Mouse (Mus musculus): ENCODE results near the gene Rad18. TPM values are rescaled to one million over a fixed set of nuclear protein-coding genes. Genes with fewer than 3 reads are reported as not detected.
A peak's percentile ranks its signal among the peaks of the same experiment; 100 is the strongest.
"Not testable (repeated sequence)": the region's sequence is repeated elsewhere in the genome, so short reads cannot be mapped to it uniquely, and the experiment has no call there.

Gene Rad18
- 1 to 10 TPM; 7.3 to 9.8 TPM for total RNA-seq (2021)
- long read RNA-seq, experiment 1, partial matches to known transcripts = 1 of 2 reads
- long read RNA-seq, experiment 1, other reads (novel, unspliced or antisense) = 1 of 2 reads
- long read RNA-seq, experiment 2, partial matches to known transcripts = 0 of 1 reads
- long read RNA-seq, experiment 2, other reads (novel, unspliced or antisense) = 1 of 1 reads

DNA sequence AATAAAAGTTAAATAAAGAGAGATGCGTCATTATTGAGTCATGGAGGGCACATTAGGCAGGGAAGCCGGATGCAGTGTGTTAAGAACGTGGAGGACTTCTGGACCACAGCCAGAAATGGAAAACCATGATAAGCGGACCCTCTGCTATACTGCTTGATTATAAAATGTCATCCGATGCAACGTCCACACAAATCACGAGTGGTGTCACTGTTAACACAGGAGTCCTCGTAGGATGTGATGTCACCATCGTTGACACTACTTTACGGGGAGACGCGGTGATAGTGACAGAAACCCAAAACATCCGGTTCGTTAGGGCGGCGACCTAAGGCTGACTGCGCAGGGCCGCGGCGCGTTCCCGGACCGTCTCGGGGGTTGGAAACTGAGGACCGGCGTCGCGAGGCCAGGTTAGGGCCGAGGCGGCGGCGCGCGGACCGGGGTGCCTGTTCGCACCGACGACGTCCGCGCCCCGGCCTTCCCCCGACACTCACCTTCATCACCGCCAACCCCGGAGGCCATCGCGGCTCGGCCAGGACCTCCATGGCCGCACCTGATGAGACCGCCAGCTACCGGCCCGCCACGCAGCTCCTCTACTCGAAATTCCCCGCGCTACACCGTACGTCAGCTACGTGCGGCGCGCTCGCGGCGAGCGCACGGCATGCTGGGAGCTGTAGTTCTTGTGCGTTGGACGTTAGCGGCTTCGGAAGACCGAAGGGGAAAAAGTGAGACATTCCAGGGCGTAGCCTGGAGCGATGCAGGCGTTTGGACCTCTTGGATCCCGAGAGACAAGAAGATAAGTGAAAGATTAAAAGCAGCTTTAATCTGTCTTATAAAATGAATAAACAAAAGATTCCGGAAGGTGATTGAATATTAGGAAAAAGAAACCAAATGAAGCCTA is at the start of gene Rad18:
Rad18 (minus strand) TSS at position 631 of the 895 bp plus-strand sequence.
- peak; percentile 84 to 92 for DNase-seq

DNA sequence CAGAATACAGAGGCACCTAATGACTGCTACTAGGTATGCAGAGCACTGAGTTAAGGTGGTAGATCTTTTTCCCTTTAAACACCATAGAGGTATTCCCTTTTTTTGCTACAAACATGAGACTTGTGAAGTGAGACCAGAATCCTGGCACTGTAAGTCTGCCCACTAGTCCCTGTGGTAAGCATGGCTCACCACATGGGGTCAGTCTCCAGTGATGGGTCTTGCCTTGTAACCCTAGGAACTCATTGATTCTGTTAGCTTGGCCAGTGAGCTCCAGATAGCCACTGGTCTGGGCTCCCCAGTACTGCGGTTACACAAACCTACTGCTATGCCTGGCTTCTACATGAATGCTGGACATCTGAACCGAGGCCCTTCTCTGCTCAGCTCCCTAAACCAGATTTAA is 45.8 kb upstream of the Rad18 start:
- no peak for DNase-seq

DNA sequence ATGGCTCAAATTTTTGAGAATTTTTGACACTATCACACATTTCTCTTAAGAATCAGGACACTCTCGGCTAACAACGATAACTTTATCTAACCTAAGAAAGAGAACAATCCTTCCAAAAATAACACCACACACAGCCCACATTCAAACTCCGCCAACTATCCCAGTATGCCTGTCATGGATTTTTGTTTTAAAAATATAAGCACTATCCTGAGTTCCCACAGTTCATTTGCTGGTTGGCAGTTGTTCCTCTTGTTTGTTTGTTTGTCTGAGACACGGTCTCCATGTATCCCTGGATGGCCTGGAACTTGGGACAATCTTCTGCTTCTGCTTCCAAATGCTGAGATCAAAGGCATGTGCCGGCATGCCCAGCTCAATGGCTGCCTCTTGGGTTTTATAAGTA is 45.3 kb upstream of the Rad18 start:
- DNase-seq = no peak

DNA sequence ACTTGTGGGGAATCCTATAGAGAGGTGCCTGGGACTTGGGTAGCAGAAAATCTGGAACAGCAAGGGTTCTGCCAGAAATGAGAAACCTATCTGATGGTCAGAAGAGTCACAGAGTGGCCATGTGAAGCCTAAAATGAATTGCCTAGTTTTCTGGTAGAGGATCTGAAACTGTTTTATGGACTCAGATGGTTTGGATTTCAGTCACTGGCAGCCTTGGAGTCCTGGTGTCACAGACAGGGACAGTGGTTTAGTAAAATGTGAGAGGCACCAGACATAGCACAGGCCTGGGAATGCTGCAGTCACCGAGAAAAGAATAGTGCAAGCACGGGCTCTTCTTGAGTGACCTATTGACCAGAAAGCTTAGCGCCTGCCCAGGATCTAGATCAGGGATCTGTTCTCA is 43.1 kb upstream of the Rad18 start:
- DNase-seq = no peak

DNA sequence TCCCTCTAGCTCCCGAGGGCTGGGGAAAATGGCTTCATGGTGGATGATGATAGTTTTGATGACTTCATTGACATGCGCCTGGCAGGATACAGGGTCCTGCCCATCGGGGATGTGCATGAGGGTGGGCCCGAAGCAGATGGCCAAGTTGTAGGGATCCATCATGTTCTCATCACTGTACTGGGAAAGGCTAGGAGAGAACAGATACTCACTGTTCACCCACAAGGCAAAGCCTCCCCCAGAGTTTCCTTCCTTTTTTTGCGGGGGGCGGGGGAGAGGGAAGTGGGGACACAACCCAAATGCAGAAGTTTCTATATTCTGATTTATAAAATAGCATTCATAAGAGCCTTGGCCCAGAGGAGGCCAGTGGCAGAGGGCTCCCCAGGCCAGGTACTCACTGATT is 42.4 kb upstream of the Rad18 start:
- no peak for DNase-seq

DNA sequence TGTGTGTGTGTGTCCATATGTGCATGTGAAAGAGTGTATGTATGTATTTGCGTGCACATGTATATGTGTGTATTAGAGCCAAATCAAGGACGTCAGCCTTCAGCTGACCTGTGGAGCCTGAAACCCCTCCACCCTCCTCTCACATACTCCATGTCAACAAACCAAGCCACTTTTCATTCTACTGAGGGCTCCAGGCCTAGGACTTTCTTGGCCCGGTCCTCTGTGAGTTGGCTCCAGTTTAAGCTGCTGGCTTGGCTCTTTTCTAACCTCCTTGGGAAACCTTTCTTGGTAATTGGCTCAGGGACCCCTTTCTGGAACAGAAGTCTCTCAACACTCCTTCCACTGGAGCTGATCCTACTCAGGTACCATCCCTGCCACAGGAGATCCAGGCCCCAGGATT is 40.0 kb upstream of the Rad18 start:
- DNase-seq = no peak

DNA sequence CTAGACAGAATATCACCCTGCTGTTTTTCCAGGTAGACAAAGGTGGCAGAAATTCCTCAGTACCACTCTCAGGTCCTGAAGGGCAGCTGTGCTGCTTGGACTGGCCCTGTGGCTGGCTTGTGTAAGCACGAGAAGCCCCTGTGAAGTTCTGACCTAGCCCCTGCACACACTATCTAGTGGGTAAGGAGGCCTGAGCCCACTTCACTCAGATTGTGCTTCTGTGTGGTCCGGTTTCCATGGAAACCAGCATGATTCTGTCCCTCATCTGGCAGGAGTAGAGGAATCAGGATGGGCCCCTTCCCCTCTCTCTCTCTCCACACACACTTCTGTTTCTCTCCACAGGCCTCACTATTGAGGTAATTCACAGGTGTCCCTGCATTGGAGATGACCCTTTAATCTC is 38.6 kb upstream of the Rad18 start:
- DNase-seq = no peak

DNA sequence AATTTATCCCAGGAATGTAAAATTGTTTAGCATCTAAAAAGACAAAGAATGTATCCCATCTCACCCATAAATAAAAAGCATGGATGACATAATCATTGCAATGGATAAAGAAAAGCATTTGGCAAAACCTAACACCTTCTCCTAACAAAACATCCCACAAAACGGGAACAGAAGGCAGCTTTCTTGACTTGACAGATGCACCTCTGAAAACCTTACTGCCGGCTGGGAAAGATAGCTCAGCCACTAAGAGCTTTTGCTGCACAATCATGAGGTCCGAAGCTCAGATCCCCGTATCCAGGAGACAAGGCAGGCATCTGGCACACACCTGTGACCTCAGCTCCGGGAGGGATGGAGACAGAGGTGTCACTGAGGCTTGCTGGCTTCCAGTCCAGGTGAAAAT is 37.5 kb upstream of the Rad18 start:
- no peak for DNase-seq

DNA sequence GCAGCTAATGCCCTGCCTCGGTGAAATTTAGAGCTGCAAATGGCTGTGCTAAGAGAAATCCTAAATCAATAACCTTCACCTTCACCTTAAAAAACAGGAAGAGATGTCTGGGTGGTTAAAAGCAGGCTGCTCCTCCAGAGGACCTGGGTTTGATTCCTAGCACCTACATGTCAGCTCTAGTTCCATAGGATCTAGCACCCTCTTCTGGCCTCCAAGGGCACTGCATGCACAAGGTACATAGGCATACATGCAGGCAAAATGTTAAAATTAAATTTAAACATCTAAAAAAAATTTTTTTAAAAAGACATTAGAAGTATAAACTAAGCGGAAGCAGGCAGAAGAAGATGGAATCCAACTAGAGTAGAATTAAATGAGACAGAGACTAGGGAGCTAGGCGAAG is 35.9 kb upstream of the Rad18 start:
- DNase-seq = no peak

DNA sequence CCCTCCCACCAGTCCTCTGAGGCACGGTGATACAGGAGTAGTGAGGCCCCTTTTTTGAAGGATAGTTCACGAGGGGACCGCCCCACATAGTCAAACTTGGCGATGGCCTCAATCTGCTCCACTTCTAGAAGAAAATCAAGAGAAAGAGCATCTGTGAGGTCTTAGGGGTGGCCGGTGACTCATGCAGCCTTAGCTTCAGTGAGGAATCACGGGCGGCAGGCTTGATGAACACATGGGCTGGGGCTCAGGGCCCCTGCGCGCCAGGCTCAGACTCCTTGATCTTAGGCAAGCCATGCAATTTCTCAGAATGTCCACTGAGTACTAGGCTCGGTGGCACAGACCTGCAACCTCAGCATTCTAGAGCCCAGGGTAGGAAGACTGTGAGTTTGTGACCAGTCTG is 34.9 kb upstream of the Rad18 start:
- DNase-seq = peak; percentile 74

DNA sequence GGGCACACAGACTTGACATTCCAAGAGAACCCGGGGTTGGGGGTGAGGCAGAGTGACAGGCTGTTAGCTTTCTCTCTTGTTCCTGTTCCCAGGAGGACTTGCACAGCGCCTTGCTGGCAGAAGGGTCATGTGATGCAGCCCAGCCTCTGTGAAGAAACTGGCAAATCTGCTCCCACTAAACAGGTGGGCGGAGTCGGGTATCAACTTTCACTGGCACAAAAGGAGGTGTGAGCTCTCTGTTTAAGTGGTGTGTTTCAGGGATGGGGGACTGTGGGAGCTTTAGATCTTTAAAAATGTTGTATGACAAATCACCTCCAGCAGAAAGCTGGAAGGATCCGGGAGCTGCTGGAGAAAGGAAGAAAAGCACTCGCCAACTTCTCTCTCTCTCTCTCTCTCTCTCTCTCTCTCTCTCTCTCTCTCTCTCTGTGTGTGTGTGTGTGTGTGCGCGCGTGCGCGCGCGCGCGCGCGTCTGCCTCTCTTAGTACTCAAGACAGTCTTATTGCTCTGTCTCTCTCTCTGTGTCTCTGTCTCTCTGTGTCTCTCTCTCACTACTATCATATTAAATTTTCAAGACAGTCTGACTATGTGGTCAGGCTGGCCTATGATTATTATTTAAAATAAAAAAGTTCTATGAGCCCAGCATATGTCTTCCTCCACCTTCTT is 32.4 kb upstream of the Rad18 start:
- peak; percentile 53 to 55 for DNase-seq

DNA sequence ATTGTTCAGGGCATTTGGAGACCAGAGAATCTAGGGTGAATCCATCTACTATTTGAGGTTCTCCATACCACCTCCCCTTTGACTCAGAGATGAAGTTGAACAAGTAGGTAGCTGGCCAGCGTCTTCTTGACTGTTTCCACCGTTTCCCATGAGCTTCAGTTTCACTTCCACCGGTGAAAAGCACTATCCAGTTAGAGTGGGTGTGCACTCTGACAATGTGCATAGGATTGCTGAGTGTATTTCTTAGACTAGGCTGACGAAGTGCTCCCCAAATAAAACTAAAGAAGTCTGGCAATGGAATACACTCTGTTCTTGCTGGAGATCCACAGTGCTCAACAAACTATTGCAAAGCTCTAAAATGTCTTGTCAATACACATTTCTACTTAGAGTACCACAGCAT is 29.0 kb upstream of the Rad18 start:
- no peak for DNase-seq

DNA sequence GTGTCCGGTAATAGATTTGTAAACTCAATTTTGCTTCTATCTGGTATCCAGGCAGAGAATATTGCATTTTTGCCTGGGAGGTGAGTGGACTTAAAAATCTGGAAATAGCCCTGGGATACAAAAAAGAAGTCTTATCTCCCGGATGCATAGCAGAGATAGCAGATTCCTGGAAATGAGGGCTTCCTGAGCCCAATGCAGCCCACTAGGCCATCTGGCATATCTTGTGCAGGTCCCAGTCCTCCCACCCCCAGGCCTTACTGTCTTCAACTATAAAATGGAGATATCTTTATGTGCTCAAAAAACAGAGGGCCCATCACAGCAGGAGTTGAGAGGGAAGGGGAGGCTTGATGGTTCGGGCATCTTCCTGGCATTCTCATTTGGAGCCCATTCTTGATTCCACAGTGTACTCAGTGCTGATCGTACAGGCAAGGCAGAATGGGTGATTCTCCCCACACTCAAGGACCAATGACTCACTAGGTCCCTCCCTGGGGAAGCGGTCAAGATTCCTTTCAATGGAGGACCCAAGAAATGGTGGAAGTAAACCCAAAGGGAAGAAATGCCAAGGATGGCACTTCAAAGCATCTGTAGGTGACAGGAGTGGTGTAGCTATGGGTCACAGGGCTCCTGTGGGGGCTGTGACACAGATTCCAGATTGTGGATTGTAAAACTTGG is 24.1 kb upstream of the Rad18 start:
- peak; percentile 22 to 40 for DNase-seq

DNA sequence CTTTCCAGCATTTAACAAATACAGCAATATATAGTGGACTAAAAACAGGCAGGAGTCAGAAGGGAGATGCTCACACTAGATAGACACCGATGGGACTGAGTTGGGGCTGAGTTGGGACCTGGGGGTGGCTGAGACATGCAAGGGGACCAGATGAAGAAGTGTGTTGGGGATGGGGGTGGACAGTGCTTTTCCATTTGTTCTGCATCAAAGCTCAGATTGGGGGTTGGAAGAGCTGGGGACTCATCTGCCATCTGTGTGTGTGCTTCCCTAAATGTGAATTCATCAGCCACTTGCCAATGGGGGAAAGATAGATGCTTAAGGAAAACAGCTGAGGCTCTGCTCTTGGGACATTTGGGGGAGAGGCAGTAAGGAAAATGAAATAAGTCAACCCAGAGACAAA is 23.5 kb upstream of the Rad18 start:
- no peak for DNase-seq

DNA sequence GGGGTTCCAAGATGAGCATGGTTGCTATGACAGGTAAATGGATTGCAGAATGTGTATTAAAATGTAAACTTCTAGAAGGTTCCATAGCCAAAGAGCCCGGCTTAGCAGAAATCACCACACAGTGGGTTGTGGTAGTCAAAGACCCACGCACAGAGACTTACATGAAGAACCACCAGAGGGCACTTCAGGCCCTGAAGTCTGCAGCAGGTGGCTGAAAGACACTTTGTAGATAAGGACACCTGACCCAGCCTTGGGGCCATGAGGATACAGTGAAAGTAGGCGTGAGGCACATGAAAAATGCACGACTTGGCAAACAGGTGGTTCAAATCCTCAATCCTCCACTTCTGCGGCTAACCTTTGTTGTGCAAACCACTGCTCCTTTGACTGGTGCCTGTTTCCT is 20.7 kb upstream of the Rad18 start:
- DNase-seq = peak in 1 of 2 experiments; percentile 39

DNA sequence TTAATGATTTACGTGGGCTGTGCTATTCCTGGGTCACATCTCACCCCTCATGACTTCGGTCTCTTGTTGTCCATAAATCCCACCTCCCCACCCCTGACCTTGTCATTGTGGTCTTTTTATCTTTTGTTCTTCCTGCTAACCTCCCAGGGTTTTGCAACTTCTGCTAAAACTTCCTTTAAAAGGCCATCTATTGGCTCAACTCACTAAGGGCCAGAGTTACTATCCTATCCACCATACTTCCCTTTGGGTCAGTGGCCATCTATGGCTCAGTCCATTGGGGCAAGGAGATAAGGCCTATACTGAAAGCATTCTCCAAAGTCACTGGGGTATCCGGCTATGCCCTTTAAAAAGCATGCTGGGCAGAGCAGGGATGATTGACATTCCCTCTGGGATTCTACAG is 17.5 kb upstream of the Rad18 start:
- DNase-seq = no peak

DNA sequence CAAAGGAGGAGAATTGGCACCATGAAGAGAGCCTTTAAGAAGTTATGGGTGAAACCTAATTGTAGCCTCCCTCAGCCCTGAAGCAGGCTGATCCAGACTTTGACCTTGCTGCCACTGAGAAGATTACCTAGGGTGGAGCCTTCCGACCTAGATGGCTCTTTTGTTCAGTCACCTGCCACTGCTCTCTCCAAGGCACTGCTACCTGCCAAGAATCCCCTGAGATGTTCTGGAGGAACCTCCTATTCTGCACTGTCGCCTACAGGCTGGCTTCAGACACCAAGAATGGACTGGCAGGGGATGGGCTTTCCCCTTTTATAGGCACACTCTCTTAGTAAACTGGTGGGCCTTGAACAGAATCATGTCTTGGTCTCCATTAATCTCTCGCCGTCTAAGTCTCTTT is 5.8 kb upstream of the Rad18 start:
- not testable (repeated sequence) for DNase-seq

DNA sequence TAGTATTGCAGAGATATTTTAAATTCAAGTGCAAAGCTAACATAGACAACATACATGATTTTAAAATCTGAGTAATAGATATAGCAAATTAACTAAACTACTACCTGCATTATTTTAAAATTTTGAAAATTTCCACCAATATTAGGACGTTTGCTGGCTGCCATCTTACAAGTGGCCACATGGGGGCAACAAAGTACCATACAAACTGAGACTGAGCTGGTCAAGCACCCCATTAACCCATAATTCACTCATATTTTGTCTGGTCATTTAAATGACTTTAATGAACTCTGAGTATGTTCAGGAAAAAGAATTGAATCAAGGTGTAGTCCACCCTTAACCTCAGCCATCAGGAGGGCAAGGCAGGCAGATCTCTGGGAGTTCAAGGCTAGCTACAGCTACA is 3.9 kb upstream of the Rad18 start:
- peak; percentile 54 to 72 for DNase-seq

DNA sequence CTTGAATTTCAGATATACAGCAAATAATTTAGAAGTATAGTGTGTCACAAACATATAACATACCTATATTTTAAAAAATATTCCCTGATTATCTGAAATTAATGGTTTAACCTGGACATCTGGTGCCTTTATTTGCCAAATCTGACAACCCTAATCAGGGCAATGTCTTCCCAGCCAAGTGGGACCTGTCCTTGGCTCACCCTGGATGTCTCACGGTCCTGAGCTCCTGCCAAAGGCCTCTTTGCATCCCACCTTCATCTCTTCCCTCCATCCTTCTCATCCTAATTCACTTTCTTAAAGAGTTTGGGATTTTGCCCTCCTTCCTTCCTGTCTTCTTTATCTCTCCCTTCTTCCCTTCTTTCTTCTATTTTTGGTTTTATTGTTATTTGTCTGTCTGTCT is 2.6 kb upstream of the Rad18 start:
- no peak for DNase-seq

DNA sequence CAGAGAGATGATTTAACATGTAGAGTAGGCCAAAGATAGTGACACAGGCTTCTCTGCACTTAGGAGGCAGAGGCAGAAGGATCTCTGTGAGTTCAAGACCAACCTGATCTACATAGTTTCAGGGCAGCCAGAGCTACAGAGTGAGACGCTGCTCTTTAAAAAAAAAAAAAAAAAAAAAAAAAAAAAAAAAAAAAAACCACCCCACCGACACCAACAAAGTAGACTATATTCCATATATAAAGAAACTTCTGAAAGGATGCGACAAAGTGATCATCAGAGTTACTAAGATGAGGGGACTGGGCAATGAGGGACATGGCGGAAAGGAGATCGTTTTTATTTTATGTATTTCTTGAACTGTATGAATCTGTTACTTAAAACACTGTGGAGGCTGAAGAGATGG is 2.0 kb downstream of the Rad18 start:
- DNase-seq = no peak

DNA sequence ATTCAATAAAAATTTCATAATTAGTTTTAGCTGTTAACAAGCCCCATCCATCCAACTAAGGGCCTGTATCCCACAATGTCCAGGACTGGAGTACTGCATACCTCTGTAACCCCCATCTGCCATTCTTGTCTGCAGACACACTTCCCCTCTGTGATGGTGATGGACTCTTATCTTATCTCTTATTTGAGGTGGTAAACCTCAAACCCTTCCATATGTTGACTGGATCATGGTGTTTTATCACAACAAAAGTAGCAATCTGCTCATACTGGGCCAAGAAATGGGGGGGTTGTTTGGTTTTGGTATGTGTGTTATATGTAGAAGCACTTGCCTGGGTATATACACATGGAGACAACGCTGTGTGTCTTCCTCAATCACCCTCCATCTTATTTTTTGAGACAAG is 5.0 kb downstream of the Rad18 start:
- DNase-seq = no peak

DNA sequence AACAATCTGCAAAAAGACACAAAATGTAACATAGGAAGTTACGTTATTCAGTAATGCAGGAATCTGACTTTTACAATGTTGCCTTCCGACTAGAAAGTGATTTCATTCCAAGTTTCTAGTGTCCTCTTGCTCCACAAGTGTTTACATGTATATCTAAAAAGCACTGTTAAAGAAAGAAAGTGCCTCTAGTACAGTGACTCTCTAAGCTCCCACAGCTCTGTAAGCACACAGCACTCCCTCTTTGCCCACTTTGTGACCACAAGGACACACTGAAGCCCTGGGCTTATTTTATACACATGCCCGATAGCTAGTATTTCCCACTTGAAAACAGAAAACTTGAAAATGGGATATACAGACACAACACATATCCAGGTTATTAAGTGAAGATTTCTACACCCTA is 8.5 kb downstream of the Rad18 start:
- no peak for DNase-seq

DNA sequence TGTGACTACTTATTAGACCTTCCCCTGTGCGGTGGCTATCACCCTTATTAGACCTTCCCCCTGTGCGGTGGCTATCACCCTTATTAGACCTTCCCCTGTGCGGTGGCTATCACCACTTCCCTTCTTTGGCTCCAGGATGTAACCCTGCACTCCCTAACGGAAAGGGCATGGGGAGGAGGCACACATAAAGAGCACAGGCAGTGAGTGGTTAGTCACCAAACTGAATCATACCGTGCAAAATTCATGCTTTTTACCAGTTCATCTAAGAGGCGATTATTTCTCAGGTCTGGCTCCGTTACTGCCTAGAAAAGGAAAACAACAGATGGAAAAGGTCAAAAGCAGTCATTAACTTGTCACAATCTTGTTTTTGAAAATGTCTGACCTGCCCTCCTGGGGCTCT is 10.0 kb downstream of the Rad18 start:
- peak; percentile 30 to 38 for DNase-seq
